Mouse (Mus musculus) MEL (cell line): ENCODE data around the gene Pisd.
"Not testable (repeated sequence)": the region's sequence is repeated elsewhere in the genome, so short reads cannot be mapped to it uniquely, and the experiment has no call there.

ENCODE experiments used
- BHLHE40 ChIP-seq: IDR thresholded peaks from 2 replicates; pipeline ENCODE4 v1.6.1; 2012; ENCODE audit warnings: low read depth, mild to moderate bottlenecking, inconsistent platforms, low read length, improper control_type of control experiment, borderline replicate concordance
- CHD2 ChIP-seq: IDR thresholded peaks from 2 replicates; pipeline ENCODE4 v1.6.1; 2011; ENCODE audit warnings: low read length, improper control_type of control experiment
- CTCF ChIP-seq, 3 experiments: IDR thresholded peaks in 2 of 3; conservative IDR thresholded peaks in 1 of 3; 2 replicates each; pipeline ENCODE4 v1.5.1; 2011 to 2012; ENCODE audit warnings: low read length in 3 of 3, low read depth in 2 of 3, mild to moderate bottlenecking in 2 of 3, improper control_type of control experiment in 1 of 3, inconsistent platforms in 1 of 3, mixed read lengths in 1 of 3, moderate library complexity in 1 of 3; ENCODE audit not compliant: control insufficient read depth in 1 of 3, insufficient read depth in 1 of 3, poor library complexity in 1 of 3, severe bottlenecking in 1 of 3
- GATA1 ChIP-seq: IDR thresholded peaks from 2 replicates; pipeline ENCODE4 v1.6.1; 2011; ENCODE audit warnings: low read depth, low read length, improper control_type of control experiment
- NRF1 ChIP-seq: IDR thresholded peaks from 2 replicates; pipeline ENCODE4 v1.6.1; 2014; ENCODE audit warnings: low read depth, mild to moderate bottlenecking, inconsistent platforms, low read length, improper control_type of control experiment, moderate library complexity; ENCODE audit not compliant: poor library complexity, insufficient read depth, severe bottlenecking
- POLR2A ChIP-seq, 2 experiments: IDR thresholded peaks; 2 replicates each; pipeline ENCODE4 v1.6.1; 2011 to 2012; ENCODE audit warnings: low read length in 2 of 2, mild to moderate bottlenecking in 2 of 2, control low read depth in 1 of 2, improper control_type of control experiment in 1 of 2, low read depth in 1 of 2, moderate library complexity in 1 of 2; ENCODE audit not compliant: control insufficient read depth in 1 of 2, insufficient read depth in 1 of 2, poor library complexity in 1 of 2
- POLR2AphosphoS2 ChIP-seq: IDR thresholded peaks from 2 replicates; pipeline ENCODE4 v1.6.1; 2011; ENCODE audit warnings: low read length, improper control_type of control experiment
- TAL1 ChIP-seq: IDR thresholded peaks from 2 replicates; pipeline ENCODE4 v1.6.1; 2012; ENCODE audit warnings: mild to moderate bottlenecking, inconsistent platforms, low read length, moderate library complexity, mixed read lengths
- TCF12 ChIP-seq: IDR thresholded peaks from 2 replicates; pipeline ENCODE4 v1.6.1; 2014; ENCODE audit warnings: low read depth, mild to moderate bottlenecking, inconsistent platforms, low read length, improper control_type of control experiment, moderate library complexity
- UBTF ChIP-seq: IDR thresholded peaks from 2 replicates; pipeline ENCODE4 v1.6.1; 2012; ENCODE audit warnings: low read depth, mild to moderate bottlenecking, inconsistent platforms, low read length, improper control_type of control experiment, moderate library complexity, borderline replicate concordance; ENCODE audit not compliant: insufficient read depth
- USF1 ChIP-seq: IDR thresholded peaks from 2 replicates; pipeline ENCODE4 v1.6.1; 2014; ENCODE audit warnings: low read depth, mild to moderate bottlenecking, inconsistent platforms, low read length, improper control_type of control experiment, moderate library complexity
- ZKSCAN1 ChIP-seq: IDR thresholded peaks from 2 replicates; pipeline ENCODE4 v1.6.1; 2012; ENCODE audit warnings: low read depth, mild to moderate bottlenecking, inconsistent platforms, low read length, improper control_type of control experiment, moderate library complexity

DNA sequence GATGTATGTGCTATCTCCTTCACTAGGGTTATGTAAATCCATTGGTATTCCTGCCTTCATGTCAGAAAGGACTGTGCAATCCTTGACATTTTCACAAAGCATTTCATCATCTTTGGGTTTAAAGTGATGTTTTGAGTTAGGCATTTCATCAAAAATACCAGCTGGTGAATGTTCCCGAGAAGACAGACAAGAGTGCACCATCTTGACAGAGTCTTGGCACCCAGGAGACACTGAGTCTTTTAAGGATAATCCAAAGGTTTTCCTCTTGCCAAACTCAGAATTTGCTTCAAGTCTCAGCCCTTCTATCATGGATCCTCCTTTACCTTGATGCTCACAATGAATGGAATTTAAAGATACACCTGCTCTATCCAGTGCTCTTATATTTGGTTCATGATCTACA, 43.3 kb upstream of the Pisd start:
- TF ChIP-seq GATA1; TCF12; BHLHE40; CTCF (IDR thresholded peaks at IDR 0.05 in 2 of 3, conservative IDR thresholded peaks at IDR 0.05 in 1 of 3; ENCODE audit: control insufficient read depth in 1 of 3, insufficient read depth in 1 of 3, low read depth in 2 of 3, low read length in 3 of 3, poor library complexity in 1 of 3, severe bottlenecking in 1 of 3); CHD2; POLR2A (IDR thresholded peaks at IDR 0.05; ENCODE audit: control insufficient read depth in 1 of 2, insufficient read depth in 1 of 2, low read depth in 1 of 2, low read length in 2 of 2, poor library complexity in 1 of 2); USF1; ZKSCAN1; POLR2AphosphoS2; UBTF; TAL1; NRF1: not testable (repeated sequence)
